Mouse (Mus musculus): ENCODE results near the gene Erich4. TPM values are rescaled to one million over a fixed set of nuclear protein-coding genes. Genes with fewer than 3 reads are reported as not detected.

The Erich4 gene
- polyA plus RNA-seq (2015; fragmentation: Nextera tagmentation; extraction: Ambion mirVana) = not detected in 2 replicates

DNA sequence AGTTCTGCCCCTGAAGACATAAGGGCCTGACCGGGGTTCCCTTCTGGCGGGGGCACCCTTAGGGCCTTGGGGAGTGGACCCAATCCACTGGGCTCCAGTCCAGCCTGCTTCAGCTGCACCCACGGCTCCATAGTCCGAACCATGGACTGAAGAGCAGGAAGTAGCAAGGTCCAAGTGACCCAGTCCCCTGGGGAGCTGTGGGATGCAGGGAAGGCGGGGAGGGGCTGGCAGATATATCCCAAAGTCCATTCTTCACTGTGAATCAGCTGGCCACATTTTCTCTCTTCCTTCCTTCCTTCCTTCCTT, at the start of gene Erich4:
Gene Erich4 (minus strand): TSS at position 187 of the 306 bp plus-strand sequence.

DNA sequence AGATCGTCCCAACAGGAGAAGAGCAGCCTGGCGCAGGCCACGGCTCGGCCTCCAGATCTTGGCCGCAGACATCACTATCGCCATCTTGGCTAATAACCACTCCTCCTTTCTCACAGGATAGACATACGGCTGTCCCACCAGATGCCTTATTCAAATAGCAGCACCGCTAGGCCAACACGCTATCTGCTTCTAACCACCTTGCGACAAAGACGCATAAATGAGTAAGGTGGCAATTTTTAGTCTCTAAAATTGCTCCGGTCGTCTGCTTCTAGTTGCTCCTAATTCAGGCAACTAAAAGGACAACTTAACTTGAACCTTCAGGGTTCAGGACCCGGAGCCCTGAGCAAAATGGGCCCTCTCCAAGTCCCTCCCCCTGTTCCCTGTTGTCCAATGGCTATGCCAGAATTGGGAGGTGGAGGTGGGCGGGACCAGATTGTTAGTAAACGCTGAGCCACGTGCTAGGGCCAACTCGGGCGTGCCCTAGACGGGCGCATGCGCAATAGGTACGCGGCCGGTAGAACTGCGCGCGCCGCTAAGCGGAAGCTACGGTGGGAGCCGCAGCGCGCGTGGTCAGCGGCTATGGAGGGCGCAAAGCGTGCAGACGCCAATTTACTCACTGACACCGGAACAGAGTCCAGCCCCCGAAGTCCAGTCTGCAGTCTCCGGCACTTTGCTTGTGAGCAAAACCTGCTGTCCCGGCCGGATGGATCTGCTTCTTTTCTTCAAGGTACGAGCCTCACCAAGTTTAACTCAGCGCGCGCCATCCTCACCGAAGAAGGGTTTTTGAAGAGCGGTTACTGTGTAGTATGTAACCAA, 43.2 kb upstream of the Erich4 start, which contains the start of the genes Bckdha and Exosc5:
Gene Bckdha (minus strand): TSS at position 325 of the 816 bp plus-strand sequence.
Gene Exosc5 (plus strand): TSS at position 508 of the 816 bp plus-strand sequence.

DNA sequence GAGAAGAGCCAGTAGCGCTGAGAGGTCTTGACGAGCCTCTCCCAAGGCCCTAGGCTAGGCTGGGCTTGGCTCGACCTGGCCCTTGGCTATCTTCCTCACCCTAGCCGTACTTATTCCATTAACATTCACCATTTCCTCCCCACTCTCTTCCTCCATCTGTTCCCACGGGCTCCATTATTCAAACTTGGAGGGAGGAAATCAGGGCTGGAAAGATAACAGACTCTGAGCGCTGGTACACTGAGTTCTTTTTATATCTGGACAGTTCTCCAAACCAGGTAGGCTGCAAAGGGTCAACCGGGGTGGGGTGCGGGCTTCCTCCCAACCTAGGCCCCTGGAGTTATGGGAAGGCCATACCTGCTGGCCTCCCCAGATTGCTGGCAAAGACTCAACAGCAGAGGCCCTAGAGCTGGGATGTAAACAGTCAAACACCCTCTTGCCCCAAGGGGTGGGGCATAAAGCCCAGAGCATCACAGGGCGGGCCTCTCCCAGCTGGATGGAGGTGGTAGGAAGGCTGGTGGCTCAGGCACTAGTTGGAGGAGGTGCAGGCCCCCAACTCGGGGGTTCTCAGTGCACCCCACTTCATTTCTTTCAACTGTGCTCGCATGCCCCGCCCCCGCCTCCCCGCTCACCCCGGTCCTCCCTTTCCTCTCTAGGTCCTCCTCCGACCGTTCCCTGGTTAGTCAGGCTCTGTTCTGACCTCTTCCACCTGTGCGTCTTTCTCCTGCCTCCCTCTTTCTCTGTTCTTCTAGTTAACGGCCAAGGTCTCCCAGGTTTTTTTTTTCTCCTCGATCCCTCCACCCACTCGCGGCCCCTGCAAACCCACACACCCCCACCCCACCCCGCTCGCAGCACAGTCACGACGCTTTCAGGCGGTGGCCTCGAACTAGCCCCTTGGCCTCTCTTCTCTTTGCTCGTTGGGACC, 11.1 kb upstream of the Erich4 start, which contains the start of gene B3gnt8:
Gene B3gnt8 (plus strand): TSS at position 146 of the 922 bp plus-strand sequence.

GRCm38 (mm10) chr7:25618865-25619721, 3.4 kb upstream of the Erich4 start, which contains the start of gene Dmac2:
Dmac2 (plus strand) TSS chr7:25619414.

Other genes with a start within 250 kb of the Erich4 start
- gene Cnfn, start 246.2 kb downstream of the Erich4 start, polyA plus RNA-seq (2015; fragmentation: Nextera tagmentation; extraction: Ambion mirVana) = 0.60 and 0.94 TPM in 2 replicates
- gene Lipe, start 217.2 kb downstream of the Erich4 start, polyA plus RNA-seq (2015; fragmentation: Nextera tagmentation; extraction: Ambion mirVana) = 4.5 and 5.9 TPM in 2 replicates
- not detected in 2 replicates for gene Cxcl17, start 203.0 kb downstream of the Erich4 start, polyA plus RNA-seq (2015; fragmentation: Nextera tagmentation; extraction: Ambion mirVana)
- 2.9 and 7.7 TPM in 2 replicates for gene Ceacam1, start 138.3 kb downstream of the Erich4 start, polyA plus RNA-seq (2015; fragmentation: Nextera tagmentation; extraction: Ambion mirVana)
- 0.13 and 0.18 TPM in 2 replicates for gene Ceacam2, start 76.0 kb downstream of the Erich4 start, polyA plus RNA-seq (2015; fragmentation: Nextera tagmentation; extraction: Ambion mirVana)
- gene Dmac2, start 3.5 kb upstream of the Erich4 start, polyA plus RNA-seq (2015; fragmentation: Nextera tagmentation; extraction: Ambion mirVana) = 18.6 and 18.8 TPM in 2 replicates
- 8.5 and 9.1 TPM in 2 replicates for gene B3gnt8, start 10.8 kb upstream of the Erich4 start, polyA plus RNA-seq (2015; fragmentation: Nextera tagmentation; extraction: Ambion mirVana)
- 42.6 and 55.7 TPM in 2 replicates for gene Bckdha, start 43.1 kb upstream of the Erich4 start, polyA plus RNA-seq (2015; fragmentation: Nextera tagmentation; extraction: Ambion mirVana)
- gene Exosc5, start 43.3 kb upstream of the Erich4 start, polyA plus RNA-seq (2015; fragmentation: Nextera tagmentation; extraction: Ambion mirVana) = 52.0 and 62.6 TPM in 2 replicates
- 0.76 and 1.2 TPM in 2 replicates for gene Tmem91, start 59.3 kb upstream of the Erich4 start, polyA plus RNA-seq (2015; fragmentation: Nextera tagmentation; extraction: Ambion mirVana)
- 14.7 and 19.9 TPM in 2 replicates for gene B9d2, start 64.9 kb upstream of the Erich4 start, polyA plus RNA-seq (2015; fragmentation: Nextera tagmentation; extraction: Ambion mirVana)
- 2.9 and 3.4 TPM in 2 replicates for gene Tgfb1, start 71.1 kb upstream of the Erich4 start, polyA plus RNA-seq (2015; fragmentation: Nextera tagmentation; extraction: Ambion mirVana)
- 12.6 and 14.4 TPM in 2 replicates for gene Ccdc97, start 103.2 kb upstream of the Erich4 start, polyA plus RNA-seq (2015; fragmentation: Nextera tagmentation; extraction: Ambion mirVana)
- gene Hnrnpul1, start 138.9 kb upstream of the Erich4 start, polyA plus RNA-seq (2015; fragmentation: Nextera tagmentation; extraction: Ambion mirVana) = 25.2 and 31.9 TPM in 2 replicates
- 113 and 121 TPM in 2 replicates for gene Axl, start 172.8 kb upstream of the Erich4 start, polyA plus RNA-seq (2015; fragmentation: Nextera tagmentation; extraction: Ambion mirVana)
- 10.5 and 11.8 TPM in 2 replicates for gene Cyp2s1, start 201.0 kb upstream of the Erich4 start, polyA plus RNA-seq (2015; fragmentation: Nextera tagmentation; extraction: Ambion mirVana)